Mouse (Mus musculus) limb, embryonic 13.5 days (tissue): ENCODE data around the gene Pign. TPM values are rescaled to one million over a fixed set of nuclear protein-coding genes. Genes with fewer than 3 reads are reported as not detected.

Experiments used
- ATAC-seq: fragments of 200-750 bp; cut with Nextera tagmentation; 2 replicates; pipeline ENCODE4 v1.8.0; 2017; ENCODE audit warnings: low read depth, moderate number of reproducible peaks, moderate TSS enrichment; ENCODE audit not compliant: low FRiP score
- H3K27ac ChIP-seq: fragments of 300-500 bp; sonication (generic); 2 replicates; pipeline ENCODE4 v1.5.1; 2015; ENCODE audit warnings: inconsistent platforms, mild to moderate bottlenecking, moderate library complexity
- H3K27me3 ChIP-seq: fragments of 300-500 bp; sonication (generic); 2 replicates; pipeline ENCODE4 v1.6.1; 2015; ENCODE audit warnings: mild to moderate bottlenecking, inconsistent platforms
- H3K36me3 ChIP-seq: fragments of 300-500 bp; sonication (generic); 2 replicates; pipeline ENCODE4 v1.6.1; 2015; ENCODE audit warnings: inconsistent platforms, mild to moderate bottlenecking, moderate library complexity
- H3K4me1 ChIP-seq: fragments of 300-500 bp; sonication (generic); 2 replicates; pipeline ENCODE4 v1.6.1; 2015; ENCODE audit warnings: inconsistent platforms
- H3K4me2 ChIP-seq: fragments of 300-500 bp; sonication (generic); replicated peaks from 2 replicates; pipeline ENCODE4 v1.6.1; 2015; ENCODE audit warnings: inconsistent platforms, mild to moderate bottlenecking, moderate library complexity
- H3K4me3 ChIP-seq: fragments of 300-500 bp; sonication (generic); 2 replicates; pipeline ENCODE4 v1.5.1; 2015; ENCODE audit warnings: moderate library complexity, mild to moderate bottlenecking, inconsistent platforms
- H3K9ac ChIP-seq: fragments of 300-500 bp; sonication (generic); 2 replicates; pipeline ENCODE4 v1.6.1; 2015; ENCODE audit warnings: mild to moderate bottlenecking, inconsistent platforms
- H3K9me3 ChIP-seq: fragments of 300-500 bp; sonication (generic); 2 replicates; pipeline ENCODE4 v1.6.1; 2016; ENCODE audit warnings: inconsistent platforms
- WGBS: fragments of 180-500 bp; shearing (Covaris S2); methylation state at CpG from one replicate; pipeline ENCODE4 v1.1.7; 2015; 5-methylcytosine and 5-hydroxymethylcytosine counted together
- polyA plus RNA-seq: library from polyadenylated mRNA; unstranded; fragments of >200 nt; fragmentation: Nextera tagmentation; extraction: Ambion mirVana; gene quantifications from 2 replicates; pipeline ENCODE4 v1.2.1, GENCODE M21; 2015

Pign gene
- polyA plus RNA-seq, 1 experiment from 2014 or later = 15.2 TPM

- Histone ChIP-seq H3K27me3 (no peaks in the 10 kb centered on the region), H3K4me3 (no peak overlapping the region), H3K36me3 (peaks cover 11% of the 10 kb centered on the region), H3K27ac (no peak overlapping the region), H3K9me3 (no peaks in the 10 kb centered on the region), H3K4me1 (peaks cover 6% of the 10 kb centered on the region), H3K9ac (no peak overlapping the region), H3K4me2 (no peak overlapping the region)
- no peak for ATAC-seq
- 19% methylated on average over 3 of the region's 3 CpGs for WGBS
Measured at GRCm38 (mm10) chr1:105660015-105660414, 3.5 kb downstream of the Pign start.

- H3K4me3 ChIP-seq = no peak overlapping the region
- no peak overlapping the region for H3K9ac ChIP-seq
- ATAC-seq = no peak
- H3K27me3 ChIP-seq = no peaks in the 10 kb centered on the region
- H3K27ac ChIP-seq = no peak overlapping the region
- H3K4me1 ChIP-seq = no peaks in the 10 kb centered on the region
- no peaks in the 10 kb centered on the region for H3K9me3 ChIP-seq
- peaks cover 19% of the 10 kb centered on the region for H3K36me3 ChIP-seq
- WGBS = 96% methylated on average over 1 of the region's 1 CpGs
- H3K4me2 ChIP-seq = no peak overlapping the region
Measured at GRCm38 (mm10) chr1:105653981-105654380, 9.5 kb downstream of the Pign start.

- Histone ChIP-seq H3K4me2 (no peak overlapping the region), H3K27me3 (no peaks in the 10 kb centered on the region), H3K27ac (no peak overlapping the region), H3K4me3 (no peak overlapping the region), H3K36me3 (peaks cover 19% of the 10 kb centered on the region), H3K9me3 (no peaks in the 10 kb centered on the region), H3K4me1 (no peaks in the 10 kb centered on the region), H3K9ac (no peak overlapping the region)
- WGBS = 79% methylated on average over 1 of the region's 1 CpGs
- ATAC-seq = no peak
Measured at GRCm38 (mm10) chr1:105650650-105651049, 12.8 kb downstream of the Pign start.

DNA sequence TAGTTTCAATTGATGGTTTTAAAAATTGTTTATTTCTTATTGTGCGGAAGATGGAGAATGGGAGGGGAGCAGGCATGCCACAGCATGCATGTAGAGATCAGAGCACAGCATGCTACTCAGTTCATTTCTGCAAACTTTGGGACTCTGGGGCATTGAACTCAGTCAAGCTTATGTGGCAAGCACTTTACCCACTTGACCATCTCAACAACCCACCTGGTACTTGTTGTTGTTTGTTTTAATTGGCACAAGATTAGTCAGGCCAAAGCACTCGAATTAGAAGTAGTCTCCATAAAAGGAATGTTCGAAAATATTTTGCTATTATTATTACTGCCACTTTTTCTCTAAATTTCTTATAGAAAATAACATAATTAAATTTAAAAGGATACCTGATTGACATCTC is 19.4 kb downstream of the Pign start:
- Histone ChIP-seq H3K4me2 (no peak overlapping the region), H3K4me1 (no peaks in the 10 kb centered on the region), H3K4me3 (no peak overlapping the region), H3K27me3 (no peaks in the 10 kb centered on the region), H3K9ac (no peak overlapping the region), H3K27ac (no peak overlapping the region), H3K9me3 (no peaks in the 10 kb centered on the region), H3K36me3 (peaks cover 23% of the 10 kb centered on the region)
- WGBS = 83% methylated on average over 3 of the region's 3 CpGs
- no peak for ATAC-seq

DNA sequence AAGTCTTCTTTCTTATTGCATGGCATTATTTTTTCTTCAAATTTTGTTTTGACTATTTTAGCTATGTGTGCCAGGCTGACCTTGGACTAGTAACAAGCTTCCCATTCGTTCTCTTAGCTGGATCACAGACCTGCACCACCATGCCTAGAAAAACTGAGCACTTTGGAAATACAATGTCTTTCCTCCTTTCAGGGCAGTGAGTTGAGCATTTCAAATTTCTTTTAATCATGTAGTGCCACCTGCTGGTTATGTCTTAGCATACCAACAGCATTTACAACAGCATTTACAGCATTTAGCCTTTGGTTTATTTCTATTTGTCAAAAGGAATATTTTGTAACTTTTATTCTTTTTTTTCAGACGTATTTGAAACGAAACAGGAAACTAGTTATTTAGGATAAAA is 33.0 kb downstream of the Pign start:
- Histone ChIP-seq H3K36me3 (peaks cover under 1% of the 10 kb centered on the region; the same call in 1 of the 2 replicates), H3K27ac (no peak overlapping the region), H3K9me3 (no peaks in the 10 kb centered on the region), H3K4me1 (no peaks in the 10 kb centered on the region), H3K9ac (no peak overlapping the region), H3K4me2 (no peak overlapping the region), H3K4me3 (no peak overlapping the region), H3K27me3 (no peaks in the 10 kb centered on the region)
- no peak; the same call in 1 of the 2 replicates for ATAC-seq
- WGBS = 44% methylated on average over 3 of the region's 3 CpGs

DNA sequence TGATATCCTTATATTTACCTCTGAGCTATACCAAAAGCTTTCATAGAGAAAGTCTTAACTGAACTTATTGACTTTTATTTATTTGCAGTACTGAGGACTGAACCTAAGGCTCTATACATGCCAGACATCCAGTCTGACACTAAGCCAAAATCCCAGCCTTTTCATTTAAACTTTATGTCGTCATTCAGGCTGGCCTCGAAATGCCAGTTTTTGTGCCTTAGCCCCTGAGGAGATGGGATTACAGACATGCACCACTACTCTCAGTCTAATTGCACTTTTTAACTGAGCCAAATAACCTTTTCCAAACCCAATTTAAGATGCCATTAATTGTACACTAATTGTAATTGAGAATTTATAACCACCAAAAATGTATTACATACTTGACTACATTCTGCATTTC is 73.8 kb downstream of the Pign start:
- H3K27ac ChIP-seq = no peak overlapping the region
- no peaks in the 10 kb centered on the region for H3K4me1 ChIP-seq
- 37% methylated on average over 2 of the region's 2 CpGs for WGBS
- peaks cover 12% of the 10 kb centered on the region for H3K36me3 ChIP-seq
- ATAC-seq = no peak
- no peak overlapping the region for H3K4me3 ChIP-seq
- H3K9me3 ChIP-seq = no peaks in the 10 kb centered on the region
- no peak overlapping the region for H3K9ac ChIP-seq
- H3K27me3 ChIP-seq = no peaks in the 10 kb centered on the region
- no peak overlapping the region for H3K4me2 ChIP-seq

DNA sequence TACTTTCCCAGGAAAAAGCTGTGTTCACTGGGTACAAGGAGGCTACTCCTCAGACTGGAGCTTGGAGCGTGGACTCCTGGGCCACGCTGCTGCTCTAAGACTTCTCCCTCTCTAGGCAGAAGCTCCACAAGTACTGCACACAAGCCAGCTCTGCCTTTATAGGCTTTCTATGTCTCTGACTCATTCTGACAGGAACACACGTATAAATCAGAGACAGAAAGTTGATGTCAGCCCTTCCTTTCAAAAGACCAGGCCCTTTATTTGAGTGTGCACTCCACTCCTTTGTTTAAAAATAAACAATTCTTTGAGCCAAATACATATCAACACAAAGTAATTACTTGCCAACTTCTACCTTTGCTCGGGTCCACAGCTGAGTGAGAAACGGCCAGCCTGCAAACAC is 74.8 kb downstream of the Pign start:
- Histone ChIP-seq H3K9ac (no peak overlapping the region), H3K4me3 (no peak overlapping the region), H3K27ac (no peak overlapping the region), H3K36me3 (peaks cover 16% of the 10 kb centered on the region), H3K4me1 (no peaks in the 10 kb centered on the region), H3K4me2 (no peak overlapping the region), H3K9me3 (no peaks in the 10 kb centered on the region), H3K27me3 (no peaks in the 10 kb centered on the region)
- no peak for ATAC-seq
- WGBS = 73% methylated on average over 5 of the region's 5 CpGs

GRCm38 (mm10) chr1:105582800-105583199 is 80.7 kb downstream of the Pign start:
- Histone ChIP-seq H3K27me3 (no peaks in the 10 kb centered on the region), H3K4me1 (no peaks in the 10 kb centered on the region), H3K9ac (no peak overlapping the region), H3K9me3 (no peaks in the 10 kb centered on the region), H3K4me3 (no peak overlapping the region), H3K36me3 (peaks cover 31% of the 10 kb centered on the region), H3K4me2 (no peak overlapping the region), H3K27ac (no peak overlapping the region)
- WGBS = 89% methylated on average over 1 of the region's 1 CpGs
- no peak for ATAC-seq

DNA sequence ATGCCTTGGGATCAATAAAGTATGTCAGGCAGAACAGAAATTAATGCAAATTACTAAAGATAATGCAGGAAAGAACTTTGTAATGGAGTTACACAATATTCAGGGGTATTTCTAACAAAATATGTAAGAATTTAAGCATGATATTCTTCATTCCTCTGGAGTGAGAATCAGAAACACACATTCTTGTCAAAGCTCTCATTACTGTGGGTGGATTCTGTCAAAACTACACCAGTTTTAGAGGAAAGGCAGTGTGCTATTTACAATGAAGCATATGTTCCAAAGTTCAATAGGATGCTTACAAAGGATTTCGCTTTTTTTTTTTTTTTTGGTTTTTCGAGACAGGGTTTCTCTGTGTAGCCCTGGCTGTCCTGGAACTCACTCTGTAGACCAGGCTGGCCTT is 82.6 kb downstream of the Pign start:
- Histone ChIP-seq H3K27ac (no peak overlapping the region), H3K9me3 (no peaks in the 10 kb centered on the region), H3K9ac (no peak overlapping the region), H3K4me2 (no peak overlapping the region), H3K4me3 (no peak overlapping the region), H3K27me3 (no peaks in the 10 kb centered on the region), H3K4me1 (no peaks in the 10 kb centered on the region), H3K36me3 (peaks cover 38% of the 10 kb centered on the region)
- no peak for ATAC-seq
- WGBS = 73% methylated on average over 2 of the region's 2 CpGs

GRCm38 (mm10) chr1:105566051-105566450 is 97.4 kb downstream of the Pign start:
- Histone ChIP-seq H3K4me3 (no peak overlapping the region), H3K27ac (no peak overlapping the region), H3K9me3 (no peaks in the 10 kb centered on the region), H3K36me3 (peaks cover 16% of the 10 kb centered on the region), H3K9ac (no peak overlapping the region), H3K4me2 (no peak overlapping the region), H3K27me3 (no peaks in the 10 kb centered on the region), H3K4me1 (no peaks in the 10 kb centered on the region)
- WGBS = 82% methylated on average over 3 of the region's 3 CpGs
- no peak for ATAC-seq

DNA sequence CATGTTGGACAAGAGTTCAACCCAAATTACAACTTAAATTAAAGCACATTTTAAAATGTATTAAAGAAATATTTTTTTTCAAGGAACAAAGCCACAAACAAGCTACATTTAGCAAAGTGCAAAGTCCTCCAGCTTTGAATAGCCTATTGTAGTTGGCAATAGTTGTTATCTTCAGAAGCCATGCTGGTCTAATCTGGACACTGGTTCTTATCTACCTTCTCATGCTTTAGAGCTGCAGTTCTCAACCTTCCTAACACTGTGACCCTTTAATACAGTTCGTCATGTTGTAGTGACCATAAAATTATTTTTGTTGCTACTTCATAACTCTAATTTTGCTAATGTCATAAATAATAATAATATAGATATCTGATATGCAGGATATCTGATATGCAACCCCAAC is 99.2 kb downstream of the Pign start:
- ATAC-seq = no peak
- no peaks in the 10 kb centered on the region for H3K27me3 ChIP-seq
- no peak overlapping the region for H3K4me2 ChIP-seq
- H3K4me1 ChIP-seq = peaks cover 8% of the 10 kb centered on the region; the same call in 1 of the 2 replicates
- H3K9ac ChIP-seq = no peak overlapping the region
- H3K36me3 ChIP-seq = peaks cover 16% of the 10 kb centered on the region
- H3K4me3 ChIP-seq = no peak overlapping the region
- no peaks in the 10 kb centered on the region for H3K9me3 ChIP-seq
- WGBS = 86% methylated on average over 1 of the region's 1 CpGs
- no peak overlapping the region for H3K27ac ChIP-seq

DNA sequence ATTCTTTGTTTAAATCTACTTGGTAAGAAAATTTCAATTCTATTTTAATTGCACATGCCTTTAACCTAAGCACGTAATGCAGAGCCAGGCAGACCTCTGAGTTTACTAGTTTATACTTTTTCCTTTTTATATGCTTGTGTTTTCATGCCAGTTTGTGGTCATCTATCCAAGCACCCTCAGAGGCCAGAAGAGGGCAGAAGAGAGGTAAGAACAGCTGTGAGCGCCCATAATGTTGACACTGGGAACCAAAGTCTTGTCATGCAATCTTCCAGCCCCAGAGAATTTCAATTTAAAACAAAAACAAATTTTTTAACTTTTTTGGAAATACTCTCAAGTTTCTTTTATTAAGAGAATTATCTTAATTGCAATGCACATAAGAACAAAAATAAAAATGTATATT is 99.7 kb downstream of the Pign start:
- WGBS = 81% methylated on average over 2 of the region's 2 CpGs
- no peak for ATAC-seq

DNA sequence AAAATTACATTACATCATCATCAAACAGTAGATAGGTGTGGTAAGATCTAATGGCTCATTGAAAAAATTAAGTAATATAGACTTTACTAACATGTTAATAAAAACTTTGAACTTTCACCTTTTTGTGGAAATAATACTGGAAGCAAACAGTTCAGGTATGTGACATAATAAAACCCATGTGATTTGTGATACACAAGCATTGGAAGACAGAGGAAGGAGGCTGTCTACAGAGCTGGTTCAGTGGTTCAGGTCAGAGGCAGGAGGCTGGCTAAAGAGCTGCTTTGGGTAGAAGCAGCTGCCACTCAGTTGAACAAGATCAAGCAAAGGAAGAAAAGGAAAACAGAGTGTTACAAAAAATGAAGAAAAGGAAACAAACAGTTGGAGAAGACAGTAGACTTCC is 107.4 kb downstream of the Pign start:
- Histone ChIP-seq H3K9me3 (no peaks in the 10 kb centered on the region), H3K4me2 (no peak overlapping the region), H3K27ac (no peak overlapping the region), H3K4me1 (peaks cover 8% of the 10 kb centered on the region; the same call in 1 of the 2 replicates), H3K27me3 (no peaks in the 10 kb centered on the region), H3K9ac (no peak overlapping the region), H3K36me3 (no peaks in the 10 kb centered on the region; the same call in 1 of the 2 replicates), H3K4me3 (no peak overlapping the region)
- no peak for ATAC-seq

More for the DNA sequence above, 99.7 kb downstream of the Pign start:
- H3K36me3 ChIP-seq = peaks cover 16% of the 10 kb centered on the region
- H3K9me3 ChIP-seq = no peaks in the 10 kb centered on the region
- no peaks in the 10 kb centered on the region for H3K27me3 ChIP-seq
- H3K4me1 ChIP-seq = peaks cover 8% of the 10 kb centered on the region; the same call in 1 of the 2 replicates
- H3K9ac ChIP-seq = no peak overlapping the region
- no peak overlapping the region for H3K4me2 ChIP-seq
- no peak overlapping the region for H3K27ac ChIP-seq
- H3K4me3 ChIP-seq = no peak overlapping the region
